Mouse (Mus musculus) stomach, embryonic 16.5 days (tissue): ENCODE data around the gene Dnase2b. TPM values are rescaled to one million over a fixed set of nuclear protein-coding genes. Genes with fewer than 3 reads are reported as not detected.

ENCODE experiments used
- ATAC-seq: fragments of 200-750 bp; cut with Nextera tagmentation; 2 replicates; pipeline ENCODE4 v1.8.0; 2017; ENCODE audit warnings: moderate number of reproducible peaks, moderate TSS enrichment; ENCODE audit not compliant: insufficient read depth, low FRiP score
- H3K27ac ChIP-seq: fragments of 300-500 bp; sonication (generic); 2 replicates; pipeline ENCODE4 v1.5.1; 2014; ENCODE audit warnings: low read length
- H3K27me3 ChIP-seq: fragments of 300-500 bp; sonication (generic); 2 replicates; pipeline ENCODE4 v1.6.1; 2014; ENCODE audit warnings: low read length, control low read depth, mixed read lengths; ENCODE audit not compliant: control insufficient read depth, insufficient read depth
- H3K36me3 ChIP-seq: fragments of 300-500 bp; sonication (generic); 2 replicates; pipeline ENCODE4 v1.6.1; 2014; ENCODE audit warnings: low read length; ENCODE audit not compliant: control insufficient read depth, insufficient read depth
- H3K4me1 ChIP-seq: fragments of 300-500 bp; sonication (generic); 2 replicates; pipeline ENCODE4 v1.6.1; 2014; ENCODE audit warnings: low read length, control low read depth, mixed read lengths; ENCODE audit not compliant: control insufficient read depth, insufficient read depth
- H3K4me2 ChIP-seq: fragments of 300-500 bp; sonication (generic); 2 replicates; pipeline ENCODE4 v1.6.1; 2014; ENCODE audit warnings: low read depth, low read length, mixed read lengths
- H3K4me3 ChIP-seq: fragments of 300-500 bp; sonication (generic); replicated peaks from 2 replicates; pipeline ENCODE4 v1.5.1; 2014; ENCODE audit warnings: mild to moderate bottlenecking, low read length
- H3K9ac ChIP-seq: fragments of 300-500 bp; sonication (generic); 2 replicates; pipeline ENCODE4 v1.6.1; 2014; ENCODE audit warnings: low read length
- H3K9me3 ChIP-seq: fragments of 300-500 bp; sonication (generic); replicated peaks from 2 replicates; pipeline ENCODE4 v1.6.1; 2016; ENCODE audit warnings: low read length, control low read depth; ENCODE audit not compliant: control insufficient read depth
- WGBS: fragments of 180-500 bp; shearing (Covaris S2); extraction: QIAGEN DNeasy Blood & Tissue Kit; methylation state at CpG from one replicate; pipeline ENCODE4 v1.1.7; 2014; 5-methylcytosine and 5-hydroxymethylcytosine counted together
- polyA plus RNA-seq: library from polyadenylated mRNA; unstranded; fragments of >200 nt; fragmentation: Nextera tagmentation; extraction: Ambion mirVana; gene quantifications from 2 replicates; pipeline ENCODE4 v1.2.1, GENCODE M21; 2015

Dnase2b gene
- polyA plus RNA-seq, 1 experiment from 2014 or later, result 0.28 TPM

GRCm38 (mm10) chr3:146589523-146589922, 25.9 kb downstream of the Dnase2b start:
- Histone ChIP-seq H3K27me3 (no peaks in the 10 kb centered on the region), H3K4me1 (no peaks in the 10 kb centered on the region), H3K9ac (no peak overlapping the region), H3K9me3 (no peaks in the 10 kb centered on the region), H3K4me3 (no peak overlapping the region), H3K27ac (no peak overlapping the region), H3K4me2 (no peak overlapping the region), H3K36me3 (no peaks in the 10 kb centered on the region)
- 79% methylated on average over 6 of the region's 6 CpGs for WGBS
- no peak for ATAC-seq

DNA sequence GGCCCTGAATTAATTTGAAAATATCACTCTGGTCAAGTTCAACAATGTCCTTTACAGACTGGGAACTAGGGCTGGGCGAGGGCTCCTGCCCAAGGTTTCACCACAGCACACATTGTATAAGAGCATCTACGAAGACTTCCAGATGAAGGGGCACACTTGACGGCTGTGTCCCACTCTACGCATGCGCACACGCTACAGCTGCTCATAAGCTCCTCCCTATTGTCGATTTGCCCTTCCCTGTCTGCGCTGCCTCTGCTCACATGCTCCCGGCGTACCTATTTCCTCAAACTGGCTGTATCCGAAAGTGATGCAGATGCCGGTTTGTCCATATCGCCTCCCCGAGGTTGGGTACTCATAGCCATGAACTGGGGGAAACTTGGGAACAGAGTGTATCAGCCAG, 28.8 kb downstream of the Dnase2b start:
- ATAC-seq, result no peak
- WGBS, result 92% methylated on average over 14 of the region's 14 CpGs
- H3K4me3 ChIP-seq, result no peak overlapping the region

GRCm38 (mm10) chr3:146583908-146584307, 31.5 kb downstream of the Dnase2b start:
- Histone ChIP-seq H3K9me3 (no peaks in the 10 kb centered on the region), H3K4me3 (no peak overlapping the region), H3K27ac (no peak overlapping the region), H3K4me2 (no peak overlapping the region), H3K27me3 (no peaks in the 10 kb centered on the region), H3K4me1 (no peaks in the 10 kb centered on the region), H3K36me3 (no peaks in the 10 kb centered on the region), H3K9ac (no peak overlapping the region)
- no peak for ATAC-seq
- 60% methylated on average over 5 of the region's 5 CpGs for WGBS

More for the DNA sequence above, 28.8 kb downstream of the Dnase2b start:
- no peaks in the 10 kb centered on the region for H3K4me1 ChIP-seq
- H3K27me3 ChIP-seq, result no peaks in the 10 kb centered on the region
- no peak overlapping the region for H3K4me2 ChIP-seq
- no peak overlapping the region for H3K9ac ChIP-seq
- no peaks in the 10 kb centered on the region for H3K9me3 ChIP-seq
- no peak overlapping the region for H3K27ac ChIP-seq
- no peaks in the 10 kb centered on the region for H3K36me3 ChIP-seq

- no peak for ATAC-seq
- Histone ChIP-seq H3K27me3 (no peaks in the 10 kb centered on the region), H3K4me3 (no peak overlapping the region), H3K27ac (no peak overlapping the region), H3K9me3 (no peaks in the 10 kb centered on the region), H3K36me3 (no peaks in the 10 kb centered on the region), H3K4me1 (no peaks in the 10 kb centered on the region), H3K9ac (no peak overlapping the region), H3K4me2 (no peak overlapping the region)
- WGBS, result 74% methylated on average over 4 of the region's 4 CpGs
These were observed 31.9 kb downstream of the Dnase2b start for GRCm38 (mm10) chr3:146583478-146583877.

GRCm38 (mm10) chr3:146580039-146580729, 35.2 kb downstream of the Dnase2b start:
- no peak overlapping the region for H3K27ac ChIP-seq
- H3K27me3 ChIP-seq, result no peaks in the 10 kb centered on the region
- H3K9me3 ChIP-seq, result no peaks in the 10 kb centered on the region
- WGBS, result 80% methylated on average over 3 of the region's 3 CpGs
- H3K36me3 ChIP-seq, result no peaks in the 10 kb centered on the region
- H3K9ac ChIP-seq, result no peak overlapping the region
- no peak overlapping the region for H3K4me3 ChIP-seq
- ATAC-seq, result no peak
- no peaks in the 10 kb centered on the region for H3K4me1 ChIP-seq
- H3K4me2 ChIP-seq, result no peak overlapping the region

DNA sequence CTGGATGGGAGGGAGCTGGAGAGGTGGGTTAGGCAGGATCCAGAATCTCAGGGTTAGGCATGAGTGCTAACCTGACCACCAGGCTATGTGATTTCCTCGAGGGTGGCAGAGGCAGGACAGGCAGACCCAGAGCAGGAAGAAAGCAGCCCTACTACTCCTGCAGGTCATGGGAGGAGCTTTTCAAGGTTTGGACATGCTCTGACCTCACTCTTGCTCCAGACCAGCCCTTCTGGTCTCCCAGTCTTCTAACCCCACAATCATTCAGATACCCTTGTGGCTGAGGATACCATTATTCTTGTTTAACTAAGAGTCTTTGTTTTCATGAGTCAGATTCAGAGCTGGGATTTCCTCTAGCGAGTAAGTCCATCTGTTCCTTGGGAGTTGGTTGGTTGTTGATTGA, 37.8 kb downstream of the Dnase2b start:
- no peaks in the 10 kb centered on the region for H3K9me3 ChIP-seq
- no peaks in the 10 kb centered on the region for H3K27me3 ChIP-seq
- H3K36me3 ChIP-seq, result no peaks in the 10 kb centered on the region
- no peak overlapping the region for H3K9ac ChIP-seq
- no peak for ATAC-seq
- H3K27ac ChIP-seq, result no peak overlapping the region
- 52% methylated on average over 2 of the region's 2 CpGs for WGBS
- no peak overlapping the region for H3K4me2 ChIP-seq
- no peak overlapping the region for H3K4me3 ChIP-seq
- H3K4me1 ChIP-seq, result no peaks in the 10 kb centered on the region

DNA sequence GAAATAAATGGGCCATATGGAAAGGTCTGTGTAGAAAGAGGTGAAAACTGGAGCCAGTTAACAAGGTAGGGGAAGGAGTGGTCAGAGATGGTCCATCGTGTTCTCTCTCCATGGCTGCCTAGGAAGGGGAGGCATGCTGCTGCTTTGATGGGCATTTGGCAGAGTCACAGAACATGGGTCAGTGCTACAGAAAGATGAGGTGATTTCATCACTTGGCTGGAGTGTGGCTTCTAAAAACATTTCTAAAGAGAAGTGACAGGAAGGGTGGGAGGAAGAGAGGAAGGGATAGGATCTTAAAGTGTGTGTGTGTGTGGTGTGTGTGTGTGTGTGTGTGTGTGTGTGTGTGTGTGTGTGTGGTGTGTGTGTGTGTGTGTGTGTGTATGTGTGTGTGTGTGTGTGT, 44.1 kb downstream of the Dnase2b start:
- H3K36me3 ChIP-seq, result no peaks in the 10 kb centered on the region
- 46% methylated on average over 1 of the region's 1 CpGs for WGBS

GRCm38 (mm10) chr3:146570939-146571338, 44.5 kb downstream of the Dnase2b start:
- Histone ChIP-seq H3K27ac (no peak overlapping the region), H3K27me3 (no peaks in the 10 kb centered on the region), H3K4me3 (no peak overlapping the region), H3K9me3 (no peaks in the 10 kb centered on the region), H3K36me3 (no peaks in the 10 kb centered on the region), H3K4me1 (no peaks in the 10 kb centered on the region), H3K4me2 (no peak overlapping the region), H3K9ac (no peak overlapping the region)
- ATAC-seq, result no peak
- 74% methylated on average over 6 of the region's 6 CpGs for WGBS

More for the DNA sequence above, 44.1 kb downstream of the Dnase2b start:
- Histone ChIP-seq H3K27ac (no peak overlapping the region), H3K4me3 (no peak overlapping the region), H3K9me3 (no peaks in the 10 kb centered on the region), H3K4me2 (no peak overlapping the region), H3K27me3 (no peaks in the 10 kb centered on the region), H3K9ac (no peak overlapping the region), H3K4me1 (no peaks in the 10 kb centered on the region)
- no peak for ATAC-seq

- WGBS, result 62% methylated on average over 10 of the region's 10 CpGs
- H3K9me3 ChIP-seq, result no peaks in the 10 kb centered on the region
- ATAC-seq, result no peak
These were observed 45.1 kb downstream of the Dnase2b start, which contains the start of gene Uox for GRCm38 (mm10) chr3:146570148-146570782. Gene Uox (plus strand): TSS chr3:146570426.

More at GRCm38 (mm10) chr3:146570148-146570782, 45.1 kb downstream of the Dnase2b start, which contains the start of gene Uox:
- Histone ChIP-seq H3K4me3 (no peak within 1 kb of the TSS), H3K36me3 (no peaks in the 10 kb centered on the region), H3K4me1 (no peaks in the 10 kb centered on the region), H3K4me2 (no peak within 1 kb of the TSS), H3K9ac (no peak within 1 kb of the TSS), H3K27ac (no peak within 1 kb of the TSS), H3K27me3 (no peaks in the 10 kb centered on the region)
